Mouse (Mus musculus): ENCODE results near the gene Sept1. TPM values are rescaled to one million over a fixed set of nuclear protein-coding genes. Genes with fewer than 3 reads are reported as not detected.

The Sept1 gene
- total and polyA plus RNA-seq, 3 experiments = 30.6 to 116 TPM; not detected in 1

DNA sequence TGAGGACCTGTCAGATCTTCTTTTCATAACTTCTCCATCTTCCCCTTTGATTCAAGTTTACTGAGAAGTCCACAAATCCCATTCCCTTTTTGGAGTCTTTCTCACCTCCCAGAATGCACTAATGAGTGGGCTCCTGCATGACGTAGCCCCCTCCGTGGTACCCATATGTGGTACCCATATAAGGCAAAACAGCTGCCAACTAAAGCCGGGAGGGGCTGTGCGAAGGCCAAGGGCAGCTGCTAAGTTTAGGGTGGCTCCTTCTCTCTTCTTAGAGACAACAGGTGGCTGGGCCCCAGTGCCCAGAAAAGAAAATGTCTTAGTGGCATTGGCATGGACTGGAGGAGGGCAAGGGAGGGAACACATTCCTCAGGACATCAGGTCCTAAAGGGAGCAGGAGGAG lies 22.7 kb downstream of the Sept1 start:
- H3K9ac ChIP-seq (ENCODE audit: control insufficient read depth, low read depth, low read length, poor library complexity, severe bottlenecking) = no peak overlapping the region; the same call in 1 of the 2 replicates
- peaks cover 1 to 16% of the 10 kb centered on the region in 2 experiments; a peak in 3 of 4 replicates for H3K36me3 ChIP-seq (ENCODE audit: control insufficient read depth in 1 of 2, insufficient read depth in 2 of 2, low read length in 2 of 2)
- H3K27me3 ChIP-seq (ENCODE audit: control insufficient read depth in 1 of 2, insufficient read depth in 2 of 2, low read length in 2 of 2) = no peaks in the 10 kb centered on the region
- H3K4me3 ChIP-seq (ENCODE audit: control insufficient read depth in 1 of 2, insufficient read depth in 1 of 2, low read depth in 2 of 2, low read length in 2 of 2) = no peak overlapping the region
- H3K4me1 ChIP-seq (ENCODE audit: control insufficient read depth in 1 of 2, insufficient read depth in 2 of 2, low read length in 2 of 2) = peaks cover 0 to 21% of the 10 kb centered on the region in 2 experiments; a peak in 3 of 4 replicates
- peak overlapping the region; percentile 84; the same call in 1 of the 2 replicates for H3K27ac ChIP-seq (ENCODE audit: control insufficient read depth, low read depth, low read length)
- peaks cover 26% of the 10 kb centered on the region for H3K79me2 ChIP-seq (ENCODE audit: control insufficient read depth, insufficient read depth, low read length, poor library complexity)
- TF ChIP-seq CHD2 (IDR thresholded peaks at IDR 0.05; ENCODE audit: low read length) = no peak
- TF ChIP-seq TAL1 (IDR thresholded peaks at IDR 0.05; ENCODE audit: low read length) = no peak
- TF ChIP-seq POLR2A (IDR thresholded peaks at IDR 0.05; ENCODE audit: control insufficient read depth in 1 of 2, insufficient read depth in 1 of 2, low read depth in 1 of 2, low read length in 2 of 2, poor library complexity in 1 of 2) = no peak
- TF ChIP-seq CHD1 (IDR thresholded peaks at IDR 0.05; ENCODE audit: low read depth, low read length) = no peak
- no peak for TF ChIP-seq KAT2A (conservative IDR thresholded peaks at IDR 0.05; ENCODE audit: low read depth, low read length)
- TF ChIP-seq SIN3A (IDR thresholded peaks at IDR 0.05; ENCODE audit: low read length) = no peak
- no peak for TF ChIP-seq MAX (IDR thresholded peaks at IDR 0.05; ENCODE audit: low read length)
- TF ChIP-seq E2F4 (IDR thresholded peaks at IDR 0.05; ENCODE audit: borderline replicate concordance, low read depth, low read length) = no peak
- no peak for TF ChIP-seq JUND (IDR thresholded peaks at IDR 0.05; ENCODE audit: low read depth, low read length)
- no peak for TF ChIP-seq NRF1 (IDR thresholded peaks at IDR 0.05; ENCODE audit: insufficient read depth, low read depth, low read length, poor library complexity, severe bottlenecking)
- TF ChIP-seq ZMIZ1 (IDR thresholded peaks at IDR 0.05; ENCODE audit: low read depth, low read length) = no peak
- no peak for TF ChIP-seq MEF2A (IDR thresholded peaks at IDR 0.05; ENCODE audit: extremely low read depth, insufficient replicate concordance, low read depth, low read length, poor library complexity, severe bottlenecking)
- no peak for TF ChIP-seq MYB (IDR thresholded peaks at IDR 0.05; ENCODE audit: low read depth, low read length)
- DNase-seq (ENCODE audit: low read depth, low spot score) = no peak
- no peaks in the 10 kb centered on the region for H3K9me3 ChIP-seq (replicated peaks; ENCODE audit: insufficient read depth, low read length)

DNA sequence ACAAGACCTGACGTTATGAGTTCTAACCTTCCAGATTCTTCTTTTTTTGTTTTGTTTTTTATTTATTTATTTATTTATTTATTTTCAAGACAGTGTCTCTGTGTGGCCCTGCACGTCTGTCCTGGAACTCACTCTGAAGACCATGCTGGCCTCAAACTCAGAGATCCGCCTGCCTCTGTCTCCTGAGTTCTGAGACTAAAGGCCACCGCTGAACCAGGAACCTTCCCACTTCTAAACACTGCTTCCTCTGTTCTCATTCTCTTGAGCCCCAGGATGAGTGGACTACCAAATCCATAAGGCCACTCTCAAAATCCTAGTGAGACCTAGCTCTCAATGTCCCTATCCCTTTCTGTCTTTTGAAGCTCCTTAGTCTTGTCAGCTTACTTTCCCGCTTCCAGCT lies 23.1 kb downstream of the Sept1 start:
- Histone ChIP-seq H3K9me3 (replicated peaks; ENCODE audit: insufficient read depth, low read length) (no peaks in the 10 kb centered on the region), H3K79me2 (ENCODE audit: control insufficient read depth, insufficient read depth, low read length, poor library complexity) (peaks cover 30% of the 10 kb centered on the region), H3K4me3 (ENCODE audit: control insufficient read depth in 1 of 2, insufficient read depth in 1 of 2, low read depth in 2 of 2, low read length in 2 of 2) (peak overlapping the region; percentile 33 to 39; a peak in 3 of 4 replicates), H3K9ac (ENCODE audit: control insufficient read depth, low read depth, low read length, poor library complexity, severe bottlenecking) (peak overlapping the region; percentile 66), H3K36me3 (ENCODE audit: control insufficient read depth in 1 of 2, insufficient read depth in 2 of 2, low read length in 2 of 2) (peaks cover 1 to 20% of the 10 kb centered on the region in 2 experiments; a peak in 3 of 4 replicates), H3K27me3 (ENCODE audit: control insufficient read depth in 1 of 2, insufficient read depth in 2 of 2, low read length in 2 of 2) (no peaks in the 10 kb centered on the region), H3K27ac (ENCODE audit: control insufficient read depth, low read depth, low read length) (peak overlapping the region; percentile 84), H3K4me1 (ENCODE audit: control insufficient read depth in 1 of 2, insufficient read depth in 2 of 2, low read length in 2 of 2) (peaks cover 0 to 25% of the 10 kb centered on the region in 2 experiments; a peak in 3 of 4 replicates)
- TF ChIP-seq NRF1 (IDR thresholded peaks at IDR 0.05; ENCODE audit: insufficient read depth, low read depth, low read length, poor library complexity, severe bottlenecking) = no peak
- peak; percentile 25 for DNase-seq (ENCODE audit: low read depth, low spot score)

All from MEL (cell line).